Mouse (Mus musculus): ENCODE results near the gene Cd86.

GRCm38 (mm10) chr16:36622320-36622719 is 43.6 kb downstream of the Cd86 start:
- TF ChIP-seq CTCF (conservative IDR thresholded peaks at IDR 0.05; ENCODE audit: low read length) = no peak
- TF ChIP-seq POU5F1 (IDR thresholded peaks at IDR 0.05; ENCODE audit: borderline replicate concordance, low read length) = no peak
